Mouse (Mus musculus) MEL-GATA-1-ER (cell line): ENCODE data around the gene Olfr736.

Experiments used
- DNase-seq: peaks from one replicate; pipeline ENCODE4 v3.0.0-alpha.2; 2012; ENCODE audit warnings: low read depth; ENCODE audit errors: extremely low read depth

Olfr736 gene

GRCm38 (mm10) chr14:50380863-50381262 lies at the start of gene Olfr736:
Gene Olfr736 (plus strand): TSS chr14:50381163.
- no peak for DNase-seq

GRCm38 (mm10) chr14:50348796-50349195 lies 32.2 kb upstream of the Olfr736 start, which contains the start of gene Olfr735:
Gene Olfr735 (minus strand): TSS chr14:50348872.
- DNase-seq = no peak

GRCm38 (mm10) chr14:50352438-50352837 lies 28.5 kb upstream of the Olfr736 start:
- peak; percentile 6 for DNase-seq

- no peak for DNase-seq
These were observed 24.2 kb upstream of the Olfr736 start for GRCm38 (mm10) chr14:50356725-50357124.

GRCm38 (mm10) chr14:50357593-50357992 lies 23.4 kb upstream of the Olfr736 start, which contains the start of gene Tlr11:
Gene Tlr11 (plus strand): TSS chr14:50357914.
- no peak for DNase-seq

- no peak for DNase-seq
These were observed 20.5 kb upstream of the Olfr736 start for GRCm38 (mm10) chr14:50360480-50360879.

- no peak for DNase-seq
These were observed 17.4 kb upstream of the Olfr736 start for GRCm38 (mm10) chr14:50363561-50363960.

- no peak for DNase-seq
These were observed 26.3 kb downstream of the Olfr736 start, which contains the start of gene Olfr738 for GRCm38 (mm10) chr14:50407268-50407667. Gene Olfr738 (plus strand): TSS chr14:50407568.

GRCm38 (mm10) chr14:50418326-50418725 lies 37.4 kb downstream of the Olfr736 start, which contains the start of gene Olfr739:
Gene Olfr739 (plus strand): TSS chr14:50418626.
- DNase-seq = no peak
